30 mouse cellular contexts compared by ENCODE assay signal in the genomic region with DNA sequence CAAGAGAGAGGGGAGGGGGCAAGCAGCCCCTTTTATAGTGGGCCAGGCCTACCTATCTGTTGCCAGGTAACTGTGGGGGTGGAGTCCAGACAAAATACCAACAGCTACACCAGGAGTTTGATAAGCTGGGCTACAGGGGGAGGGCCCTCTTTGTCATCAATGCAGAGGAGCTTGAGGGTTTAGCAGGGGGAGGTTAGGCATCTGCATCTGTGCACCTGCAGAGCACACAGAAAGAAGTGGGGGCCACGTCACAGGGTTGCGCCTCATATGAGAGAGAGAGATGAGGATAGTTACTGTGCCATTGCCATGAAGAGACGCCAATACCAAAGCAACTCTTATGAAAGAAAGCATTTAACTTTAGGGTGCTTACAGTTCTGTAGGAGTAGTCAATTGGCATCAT. TPM values are rescaled to one million over a fixed set of nuclear protein-coding genes. Genes with fewer than 3 reads are reported as not detected.
DNase-seq lines count a peak whose midpoint lies in the region; TF ChIP-seq lines count a peak whose summit lies in the region.
"Had no signal": no experiment of that assay in that cellular context is flagged by ENCODE, and none has a peak within 500 bp of the region (broad histone marks: within the 10 kb centered on the region; RNA-seq: fewer than 3 reads in every experiment).

No protein-coding gene starts in this region.

- H3K36me3 ChIP-seq in spleen, adult 2 months (ENCODE audit: control insufficient read depth, insufficient read depth, low read length) = no peaks in the 10 kb centered on the region
- H3K36me3 ChIP-seq: embryonic facial prominence, embryonic 12.5 days; embryonic facial prominence, embryonic 15.5 days; G1E; heart, embryonic 12.5 days; heart, embryonic 15.5 days; hindbrain, embryonic 10.5 days had no signal

- H3K27ac ChIP-seq in spleen, adult 2 months (ENCODE audit: insufficient read depth, low read length) = 0 out of 2 replicates have a peak overlapping the region, but pooled peaks have one; percentile 32
- H3K27ac ChIP-seq: embryonic facial prominence, embryonic 12.5 days; embryonic facial prominence, embryonic 15.5 days; gastrocnemius, adult 2 months; heart, embryonic 15.5 days; hindbrain, embryonic 10.5 days; hindbrain, embryonic 14.5 days; hindbrain, postnatal 0 days had no signal

- no peak for TF ChIP-seq CTCF in spleen, adult 2 months (IDR thresholded peaks at IDR 0.05; ENCODE audit: extremely low read depth, insufficient read depth, insufficient read length, insufficient replicate concordance)

- no peaks in the 10 kb centered on the region for H3K27me3 ChIP-seq in spleen, adult 2 months (ENCODE audit: control insufficient read depth, insufficient read depth, low read length)
- H3K27me3 ChIP-seq: CH12.LX; embryonic facial prominence, embryonic 12.5 days; embryonic facial prominence, embryonic 15.5 days; Patski had no signal

- H3K4me1 ChIP-seq in spleen, adult 2 months (ENCODE audit: control insufficient read depth, insufficient read depth, insufficient read length) = peaks cover 7% of the 10 kb centered on the region; the same call in 1 of the 2 replicates
- H3K4me1 ChIP-seq: embryonic facial prominence, embryonic 12.5 days had no signal

- no peak for TF ChIP-seq POLR2A in spleen, adult 2 months (IDR thresholded peaks at IDR 0.05; ENCODE audit: low read depth, low read length)

- no peak overlapping the region for H3K4me3 ChIP-seq in spleen, adult 2 months (ENCODE audit: extremely low read depth, insufficient read depth, insufficient read length)
- H3K4me3 ChIP-seq: embryonic facial prominence, embryonic 12.5 days; embryonic facial prominence, embryonic 15.5 days; gastrocnemius, adult 2 months; heart, embryonic 12.5 days; heart, embryonic 15.5 days; hindbrain, embryonic 10.5 days had no signal

- WGBS in spleen, adult 2 months = 86% methylated on average over 3 of the region's 3 CpGs

- no peak for DNase-seq in spleen, adult 2 months (ENCODE audit: low read depth in 1 of 2, low spot score in 2 of 2)
- no peak for DNase-seq in spleen, postnatal 10 days (ENCODE audit: low spot score in 2 of 2)
- peak; percentile 19 for DNase-seq in thymus, postnatal 14 days
- no peak for DNase-seq in thymus, postnatal 25 days
- peak; percentile 58 for DNase-seq in CD4-positive, CD25-positive, alpha-beta regulatory T cell, adult 2 months (ENCODE audit: low read depth, low spot score)
- DNase-seq in right cerebral cortex, postnatal 4 days = no peak
- DNase-seq in right cerebral cortex, adult 2 months (ENCODE audit: low spot score in 2 of 2) = no peak
- DNase-seq: adrenal gland, adult 2 months; adrenal gland, postnatal 14 days; B cell, adult 2 months; cerebellum, adult 11 months; cerebellum, adult 2 months; cerebellum, adult 9-11 months; cerebellum, postnatal 25 days; forebrain, postnatal 0 days; gastrocnemius, adult 2 months; gastrocnemius, postnatal 14 days; heart, adult 11 months; heart, postnatal 10 days; heart, postnatal 36 days had no signal

RNA-seq across cellular contexts. Expression of gene Tbc1d7, which starts 5.4 kb away (rescaled TPM):
- polyA plus RNA-seq in spleen, adult 2 months (2012; rRNA removed) = 5.7 and 6.3 TPM in 2 replicates

Comparison
In these comparisons a context has a peak if more than half of its experiments do, and no peak if none do; other contexts are left out.
1. DNase-seq: peak in thymus, postnatal 14 days (single experiment) and CD4-positive, CD25-positive, alpha-beta regulatory T cell, adult 2 months (single experiment); none in spleen, adult 2 months (0 of 2), spleen, postnatal 10 days (0 of 2), thymus, postnatal 25 days (single experiment), right cerebral cortex, postnatal 4 days (single experiment) and right cerebral cortex, adult 2 months (0 of 2).